Mouse (Mus musculus): ENCODE measurements around the gene Gm21119. TPM values are rescaled to one million over a fixed set of nuclear protein-coding genes. Genes with fewer than 3 reads are reported as not detected.
"Not testable (repeated sequence)": the region's sequence is repeated elsewhere in the genome, so short reads cannot be mapped to it uniquely, and the experiment has no call there.

Gm21119 gene
- total and polyA plus RNA-seq, 3 experiments = not detected

DNA sequence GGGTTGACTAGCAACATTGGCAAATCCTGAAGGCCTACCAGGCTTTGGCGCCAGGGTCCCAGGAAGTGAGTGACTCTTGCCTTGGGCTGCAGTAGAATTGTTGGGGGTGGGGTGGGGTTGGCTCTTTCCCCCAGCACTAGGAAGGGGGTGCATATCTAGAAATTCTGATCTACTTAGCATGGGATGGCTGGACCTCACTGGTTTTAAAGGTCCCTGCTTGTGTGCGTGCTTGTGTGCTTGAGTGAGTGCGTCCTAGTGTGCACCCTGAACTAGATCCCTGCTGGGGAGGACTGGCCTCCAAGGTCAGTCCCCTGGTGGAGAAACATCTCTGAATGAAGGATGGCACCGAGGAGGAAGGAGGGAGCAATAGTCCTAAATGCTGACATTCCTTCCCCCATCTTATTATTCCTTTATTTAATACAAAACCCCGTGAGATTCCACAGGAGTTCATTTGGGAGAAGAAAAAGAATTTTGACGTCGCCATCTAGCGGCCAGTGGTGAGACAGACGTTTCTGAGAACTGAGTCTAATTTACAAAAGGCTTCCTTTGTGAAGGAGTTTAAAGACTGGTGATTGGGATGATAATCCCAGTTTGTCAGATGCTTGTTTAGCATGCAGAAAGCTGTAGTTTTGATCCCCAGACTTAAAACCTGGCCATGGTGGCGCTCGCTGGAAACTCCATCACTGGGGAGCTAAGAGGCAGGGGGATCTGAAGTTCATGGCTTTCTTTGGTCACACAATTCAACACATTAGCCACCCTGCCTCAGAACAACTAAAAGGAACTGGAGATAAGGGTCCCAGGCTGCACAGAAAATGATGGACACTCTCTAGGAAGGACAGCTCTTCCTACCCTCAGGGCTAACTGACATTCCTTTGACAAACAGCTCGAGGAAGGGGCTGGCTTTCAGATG, 26.2 kb upstream of the Gm21119 start:
- H3K4me2 ChIP-seq (ENCODE audit: insufficient read depth, low read depth, poor library complexity, severe bottlenecking); H3K4me1 ChIP-seq (ENCODE audit: control insufficient read depth in 1 of 2, insufficient read depth in 2 of 2); H3K4me3 ChIP-seq (replicated peaks in 1 of 3; ENCODE audit: low read depth in 2 of 3, low read length in 2 of 3, poor library complexity in 1 of 3); DNase-seq (ENCODE audit: extremely low read depth); H3K9ac ChIP-seq (ENCODE audit: insufficient read depth, low read depth); H3K27me3 ChIP-seq (replicated peaks); dilution Hi-C loops (cut with MboI; ENCODE audit: extremely low pct_ligation_motif_present, extremely low pct_unique_long_range_greater_than_20kb, low sequenced_read_pairs); H3K27ac ChIP-seq (ENCODE audit: insufficient read depth, low read depth); in situ Hi-C loops (cut with MboI; ENCODE audit: low pct_ligation_motif_present, low pct_unique_long_range_greater_than_20kb, low sequenced_read_pairs); H3K79me2 ChIP-seq (replicated peaks; ENCODE audit: control insufficient read depth, extremely low read depth, insufficient read depth, poor library complexity, severe bottlenecking); H3K9me3 ChIP-seq (replicated peaks; ENCODE audit: low read length); H3K36me3 ChIP-seq (replicated peaks in 1 of 2; ENCODE audit: control insufficient read depth in 1 of 2, insufficient read depth in 1 of 2, low read length in 1 of 2): not testable (repeated sequence)
- 0 out of 4 replicates have a peak, but pooled peaks of 1 of the 2 experiments have one; percentile 9 for TF ChIP-seq CTCF (conservative IDR thresholded peaks at IDR 0.05 in 1 of 2, IDR thresholded peaks at IDR 0.05 in 1 of 2; ENCODE audit: low read depth in 2 of 2, low read length in 2 of 2)

DNA sequence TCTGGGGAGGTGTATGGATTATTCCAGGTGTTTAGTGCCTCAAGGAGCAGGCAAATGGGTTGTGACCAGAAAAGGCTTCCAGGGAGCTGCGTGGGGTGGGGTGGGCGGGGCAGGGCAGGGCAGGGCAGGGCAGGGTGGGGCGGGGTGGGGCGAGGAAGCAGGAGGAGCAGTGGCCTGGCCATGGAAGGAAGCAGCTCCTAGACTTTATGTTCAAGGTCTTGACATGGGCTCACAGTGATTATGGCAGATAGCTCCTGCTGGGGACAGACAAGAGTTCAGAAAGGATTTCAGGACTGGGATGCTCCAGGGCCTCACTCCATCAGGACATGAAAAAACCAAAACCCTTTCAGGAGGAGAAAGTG, 25.6 kb upstream of the Gm21119 start:
- H3K4me1 ChIP-seq (ENCODE audit: control insufficient read depth in 1 of 2, insufficient read depth in 2 of 2); H3K36me3 ChIP-seq (replicated peaks in 1 of 2; ENCODE audit: control insufficient read depth in 1 of 2, insufficient read depth in 1 of 2, low read length in 1 of 2); H3K4me2 ChIP-seq (ENCODE audit: insufficient read depth, low read depth, poor library complexity, severe bottlenecking); H3K79me2 ChIP-seq (replicated peaks; ENCODE audit: control insufficient read depth, extremely low read depth, insufficient read depth, poor library complexity, severe bottlenecking); DNase-seq (ENCODE audit: extremely low read depth); in situ Hi-C loops (cut with MboI; ENCODE audit: low pct_ligation_motif_present, low pct_unique_long_range_greater_than_20kb, low sequenced_read_pairs); H3K27ac ChIP-seq (ENCODE audit: insufficient read depth, low read depth); H3K9me3 ChIP-seq (replicated peaks; ENCODE audit: low read length); dilution Hi-C loops (cut with MboI; ENCODE audit: extremely low pct_ligation_motif_present, extremely low pct_unique_long_range_greater_than_20kb, low sequenced_read_pairs); H3K4me3 ChIP-seq (replicated peaks in 1 of 3; ENCODE audit: low read depth in 2 of 3, low read length in 2 of 3, poor library complexity in 1 of 3); H3K9ac ChIP-seq (ENCODE audit: insufficient read depth, low read depth); H3K27me3 ChIP-seq (replicated peaks): not testable (repeated sequence)

DNA sequence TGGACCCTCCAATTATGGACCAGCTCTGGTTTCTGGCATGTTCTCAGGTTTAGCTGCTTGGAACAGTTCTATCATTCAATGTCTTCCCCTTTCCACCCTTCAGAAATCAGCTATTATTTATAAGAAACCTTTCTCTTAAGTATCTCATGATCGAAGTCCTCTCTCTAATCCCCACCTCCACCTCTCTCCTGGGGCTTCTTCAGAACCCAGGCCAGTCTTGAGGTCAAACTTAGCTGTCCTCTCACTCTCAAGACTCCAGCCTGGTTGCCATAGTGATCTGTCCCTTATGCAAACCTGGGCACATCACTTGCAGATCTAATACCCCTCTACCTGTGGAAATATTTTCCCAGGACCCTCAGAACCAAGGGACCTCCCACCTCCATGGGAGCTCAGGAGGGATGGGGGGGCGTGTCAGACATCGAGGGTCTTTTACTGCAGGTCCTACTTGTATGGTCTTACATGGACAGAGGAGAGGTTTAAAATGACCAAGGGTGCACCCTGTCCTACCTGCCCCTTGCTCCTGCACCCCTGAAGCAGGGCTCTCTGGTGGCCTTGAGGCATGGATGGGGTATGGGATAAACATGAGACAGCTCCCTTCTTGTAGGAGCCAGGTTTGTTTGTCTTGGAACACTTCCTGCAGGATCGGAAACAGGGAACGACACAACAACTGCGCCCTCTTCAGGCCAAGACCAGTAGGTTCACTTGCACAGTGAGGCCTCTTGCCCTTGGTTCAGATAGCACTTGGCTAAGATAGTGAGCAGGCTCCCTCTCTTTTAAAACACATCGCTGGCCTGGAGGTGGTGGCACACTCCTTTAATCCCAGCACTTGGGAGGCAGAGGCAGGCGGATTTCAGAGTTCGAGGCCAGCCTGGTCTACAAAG, 24.4 kb upstream of the Gm21119 start:
- H3K27me3 ChIP-seq (replicated peaks); H3K9me3 ChIP-seq (replicated peaks; ENCODE audit: low read length); H3K79me2 ChIP-seq (replicated peaks; ENCODE audit: control insufficient read depth, extremely low read depth, insufficient read depth, poor library complexity, severe bottlenecking); in situ Hi-C loops (cut with MboI; ENCODE audit: low pct_ligation_motif_present, low pct_unique_long_range_greater_than_20kb, low sequenced_read_pairs); H3K9ac ChIP-seq (ENCODE audit: insufficient read depth, low read depth); H3K4me3 ChIP-seq (replicated peaks in 1 of 3; ENCODE audit: low read depth in 2 of 3, low read length in 2 of 3, poor library complexity in 1 of 3); DNase-seq (ENCODE audit: extremely low read depth); H3K36me3 ChIP-seq (replicated peaks in 1 of 2; ENCODE audit: control insufficient read depth in 1 of 2, insufficient read depth in 1 of 2, low read length in 1 of 2); dilution Hi-C loops (cut with MboI; ENCODE audit: extremely low pct_ligation_motif_present, extremely low pct_unique_long_range_greater_than_20kb, low sequenced_read_pairs); H3K27ac ChIP-seq (ENCODE audit: insufficient read depth, low read depth); H3K4me2 ChIP-seq (ENCODE audit: insufficient read depth, low read depth, poor library complexity, severe bottlenecking); H3K4me1 ChIP-seq (ENCODE audit: control insufficient read depth in 1 of 2, insufficient read depth in 2 of 2): not testable (repeated sequence)

DNA sequence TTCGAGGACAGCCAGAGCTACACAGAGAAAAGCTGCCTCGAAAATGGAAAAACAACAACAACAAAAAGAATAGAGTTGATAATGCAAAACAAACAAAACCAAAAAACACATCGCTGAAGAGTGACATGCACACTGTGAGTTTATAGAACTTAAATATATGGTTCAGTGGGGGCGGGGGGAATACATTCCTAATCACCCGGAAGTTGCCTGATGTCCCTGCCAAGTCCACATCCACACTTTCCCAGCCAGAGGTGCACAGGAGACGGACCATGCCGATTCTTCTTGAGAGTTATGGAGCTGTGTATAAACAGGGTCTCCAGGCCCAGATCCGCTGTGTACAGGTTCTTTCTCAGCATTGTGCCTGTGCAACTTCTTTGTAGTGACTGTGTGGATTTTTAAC, 23.7 kb upstream of the Gm21119 start:
- in situ Hi-C loops (cut with MboI; ENCODE audit: low pct_ligation_motif_present, low pct_unique_long_range_greater_than_20kb, low sequenced_read_pairs); dilution Hi-C loops (cut with MboI; ENCODE audit: extremely low pct_ligation_motif_present, extremely low pct_unique_long_range_greater_than_20kb, low sequenced_read_pairs); H3K79me2 ChIP-seq (replicated peaks; ENCODE audit: control insufficient read depth, extremely low read depth, insufficient read depth, poor library complexity, severe bottlenecking); H3K4me3 ChIP-seq (replicated peaks in 1 of 3; ENCODE audit: low read depth in 2 of 3, low read length in 2 of 3, poor library complexity in 1 of 3); H3K9me3 ChIP-seq (replicated peaks; ENCODE audit: low read length); DNase-seq (ENCODE audit: extremely low read depth); H3K36me3 ChIP-seq (replicated peaks in 1 of 2; ENCODE audit: control insufficient read depth in 1 of 2, insufficient read depth in 1 of 2, low read length in 1 of 2); H3K9ac ChIP-seq (ENCODE audit: insufficient read depth, low read depth); H3K27me3 ChIP-seq (replicated peaks); H3K4me2 ChIP-seq (ENCODE audit: insufficient read depth, low read depth, poor library complexity, severe bottlenecking); H3K27ac ChIP-seq (ENCODE audit: insufficient read depth, low read depth); H3K4me1 ChIP-seq (ENCODE audit: control insufficient read depth in 1 of 2, insufficient read depth in 2 of 2): not testable (repeated sequence)

DNA sequence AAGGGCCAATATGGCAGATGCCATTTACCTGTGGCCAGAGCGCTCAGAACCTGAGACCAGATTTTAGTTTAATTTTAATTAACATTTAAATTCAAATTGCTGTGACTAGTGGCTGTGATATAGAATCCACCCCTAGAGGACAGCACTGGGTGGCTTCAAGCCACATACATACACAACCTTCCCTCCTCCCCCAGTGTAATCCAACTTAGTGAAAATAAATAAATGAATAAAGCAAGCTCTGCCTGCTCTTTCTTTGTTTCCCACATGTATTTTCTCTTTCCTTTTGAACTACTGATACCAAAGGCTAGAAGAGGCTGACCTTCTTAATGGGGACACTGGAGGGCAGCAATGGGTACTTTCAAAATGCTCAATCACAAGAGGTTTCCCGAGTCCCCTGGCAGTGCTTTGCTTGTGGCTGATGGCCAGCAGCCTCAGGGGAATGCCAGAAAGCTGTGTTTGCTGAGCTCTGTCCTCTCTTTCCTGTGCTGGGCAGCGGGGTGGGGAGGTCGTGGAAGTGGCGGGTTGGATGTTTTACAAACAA, 21.9 kb upstream of the Gm21119 start:
- H3K27ac ChIP-seq (ENCODE audit: insufficient read depth, low read depth); H3K27me3 ChIP-seq (replicated peaks); H3K36me3 ChIP-seq (replicated peaks in 1 of 2; ENCODE audit: control insufficient read depth in 1 of 2, insufficient read depth in 1 of 2, low read length in 1 of 2); H3K9me3 ChIP-seq (replicated peaks; ENCODE audit: low read length); H3K4me3 ChIP-seq (replicated peaks in 1 of 3; ENCODE audit: low read depth in 2 of 3, low read length in 2 of 3, poor library complexity in 1 of 3); H3K79me2 ChIP-seq (replicated peaks; ENCODE audit: control insufficient read depth, extremely low read depth, insufficient read depth, poor library complexity, severe bottlenecking); in situ Hi-C loops (cut with MboI; ENCODE audit: low pct_ligation_motif_present, low pct_unique_long_range_greater_than_20kb, low sequenced_read_pairs); dilution Hi-C loops (cut with MboI; ENCODE audit: extremely low pct_ligation_motif_present, extremely low pct_unique_long_range_greater_than_20kb, low sequenced_read_pairs); H3K9ac ChIP-seq (ENCODE audit: insufficient read depth, low read depth); DNase-seq (ENCODE audit: extremely low read depth); H3K4me1 ChIP-seq (ENCODE audit: control insufficient read depth in 1 of 2, insufficient read depth in 2 of 2); H3K4me2 ChIP-seq (ENCODE audit: insufficient read depth, low read depth, poor library complexity, severe bottlenecking): not testable (repeated sequence)

DNA sequence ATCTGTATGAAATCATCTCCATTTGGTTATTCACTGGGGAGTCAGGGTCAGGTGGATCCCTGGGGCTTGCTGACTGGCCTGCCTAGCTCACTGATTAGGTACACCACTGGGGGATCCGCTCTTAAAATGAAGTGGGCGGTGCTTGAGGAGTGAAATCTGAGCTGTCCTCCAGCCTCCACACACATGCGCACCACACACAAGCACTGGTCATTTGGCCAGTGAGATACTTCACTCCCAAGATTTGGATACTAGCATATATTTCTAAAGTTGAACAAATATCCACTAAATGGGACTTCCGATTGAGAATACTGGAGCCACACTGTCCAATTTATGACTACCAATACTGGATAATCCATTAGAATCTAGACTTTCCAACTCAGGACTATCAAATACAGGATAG, 20.9 kb upstream of the Gm21119 start:
- H3K79me2 ChIP-seq (replicated peaks; ENCODE audit: control insufficient read depth, extremely low read depth, insufficient read depth, poor library complexity, severe bottlenecking); H3K36me3 ChIP-seq (replicated peaks in 1 of 2; ENCODE audit: control insufficient read depth in 1 of 2, insufficient read depth in 1 of 2, low read length in 1 of 2); H3K4me2 ChIP-seq (ENCODE audit: insufficient read depth, low read depth, poor library complexity, severe bottlenecking); H3K9me3 ChIP-seq (replicated peaks; ENCODE audit: low read length); H3K27ac ChIP-seq (ENCODE audit: insufficient read depth, low read depth); in situ Hi-C loops (cut with MboI; ENCODE audit: low pct_ligation_motif_present, low pct_unique_long_range_greater_than_20kb, low sequenced_read_pairs); H3K4me3 ChIP-seq (replicated peaks in 1 of 3; ENCODE audit: low read depth in 2 of 3, low read length in 2 of 3, poor library complexity in 1 of 3); H3K4me1 ChIP-seq (ENCODE audit: control insufficient read depth in 1 of 2, insufficient read depth in 2 of 2); H3K9ac ChIP-seq (ENCODE audit: insufficient read depth, low read depth); DNase-seq (ENCODE audit: extremely low read depth); dilution Hi-C loops (cut with MboI; ENCODE audit: extremely low pct_ligation_motif_present, extremely low pct_unique_long_range_greater_than_20kb, low sequenced_read_pairs); H3K27me3 ChIP-seq (replicated peaks): not testable (repeated sequence)

All from CH12.LX (cell line).